Mouse (Mus musculus): Measurements from ENCODE around the gene Emilin1.
A peak's percentile ranks its signal among the peaks of the same experiment; 100 is the strongest.

The Emilin1 gene

DNA sequence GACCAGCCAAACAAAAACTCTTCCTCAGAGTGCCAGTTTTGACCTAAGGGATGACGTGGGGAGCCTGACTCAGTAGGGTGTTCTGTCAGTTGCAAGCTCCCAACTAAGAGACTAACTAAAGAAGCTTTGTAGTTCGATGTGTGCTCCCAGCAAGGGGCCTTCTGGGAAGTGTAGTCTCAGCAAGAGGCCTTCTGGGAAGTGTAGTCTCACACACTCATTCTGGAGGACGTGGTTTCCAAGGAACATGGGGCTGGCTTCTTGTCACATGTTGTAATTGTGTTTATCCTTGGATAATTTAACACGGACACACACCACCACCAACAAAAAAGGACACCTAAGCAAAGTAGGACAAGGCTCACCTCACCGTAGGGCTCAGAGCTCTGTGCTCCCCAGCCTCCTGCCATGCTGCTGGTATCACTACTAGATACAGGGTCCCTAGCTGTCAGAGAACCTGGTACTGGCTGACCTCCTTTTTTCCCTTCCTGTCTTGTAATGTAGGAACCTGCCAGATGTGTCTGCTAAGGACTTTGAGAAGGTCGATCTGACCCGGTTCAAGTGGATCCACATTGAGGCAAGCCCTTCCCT is 14.8 kb downstream of the Emilin1 start:
- no peak for DNase-seq

- peak; percentile 78 for DNase-seq
Measured at GRCm38 (mm10) chr5:30930121-30930520, 16.9 kb downstream of the Emilin1 start.

DNA sequence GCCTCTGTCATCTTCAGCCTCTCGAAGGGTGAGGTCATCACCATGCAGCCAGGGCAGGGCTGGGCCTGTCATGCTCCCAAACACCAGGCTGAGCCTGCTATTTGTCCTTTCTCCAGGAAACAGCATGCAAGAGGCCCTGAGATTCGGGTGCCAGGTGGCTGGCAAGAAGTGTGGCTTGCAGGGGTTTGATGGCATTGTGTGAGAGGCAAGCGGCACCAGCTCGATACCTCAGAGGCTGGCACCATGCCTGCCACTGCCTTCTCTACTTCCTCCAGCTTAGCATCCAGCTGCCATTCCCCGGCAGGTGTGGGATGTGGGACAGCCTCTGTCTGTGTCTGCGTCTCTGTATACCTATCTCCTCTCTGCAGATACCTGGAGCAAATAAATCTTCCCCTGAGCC is 17.6 kb downstream of the Emilin1 start:
- DNase-seq, result no peak

DNA sequence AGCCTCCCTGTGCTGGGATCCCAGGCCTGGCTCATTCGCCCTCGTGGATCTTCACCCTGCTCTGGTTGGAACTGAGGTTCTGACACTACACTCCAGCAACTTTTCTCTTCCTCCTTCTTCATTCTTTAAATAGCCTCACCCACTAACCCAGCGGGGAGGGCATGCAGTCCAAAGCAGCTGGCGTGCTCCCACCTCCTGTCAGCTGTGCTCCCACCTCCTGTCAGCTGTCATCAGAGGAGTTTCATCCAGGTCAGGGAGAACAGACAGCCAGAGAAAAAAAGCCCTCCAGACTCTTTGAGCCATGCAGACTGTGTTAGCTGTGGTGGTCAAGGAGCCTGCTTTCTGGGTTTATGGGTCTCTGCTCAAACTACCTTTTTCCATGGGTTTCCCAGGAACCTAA is 18.2 kb downstream of the Emilin1 start:
- DNase-seq, result no peak

GRCm38 (mm10) chr5:30933705-30934104 is 20.5 kb downstream of the Emilin1 start:
- no peak for DNase-seq

GRCm38 (mm10) chr5:30934725-30935461 is 21.7 kb downstream of the Emilin1 start:
- DNase-seq, result no peak

- peak; percentile 59 for DNase-seq
Measured at GRCm38 (mm10) chr5:30943004-30943403, 29.8 kb downstream of the Emilin1 start.

GRCm38 (mm10) chr5:30944344-30944743 is 31.1 kb downstream of the Emilin1 start:
- DNase-seq, result no peak

DNA sequence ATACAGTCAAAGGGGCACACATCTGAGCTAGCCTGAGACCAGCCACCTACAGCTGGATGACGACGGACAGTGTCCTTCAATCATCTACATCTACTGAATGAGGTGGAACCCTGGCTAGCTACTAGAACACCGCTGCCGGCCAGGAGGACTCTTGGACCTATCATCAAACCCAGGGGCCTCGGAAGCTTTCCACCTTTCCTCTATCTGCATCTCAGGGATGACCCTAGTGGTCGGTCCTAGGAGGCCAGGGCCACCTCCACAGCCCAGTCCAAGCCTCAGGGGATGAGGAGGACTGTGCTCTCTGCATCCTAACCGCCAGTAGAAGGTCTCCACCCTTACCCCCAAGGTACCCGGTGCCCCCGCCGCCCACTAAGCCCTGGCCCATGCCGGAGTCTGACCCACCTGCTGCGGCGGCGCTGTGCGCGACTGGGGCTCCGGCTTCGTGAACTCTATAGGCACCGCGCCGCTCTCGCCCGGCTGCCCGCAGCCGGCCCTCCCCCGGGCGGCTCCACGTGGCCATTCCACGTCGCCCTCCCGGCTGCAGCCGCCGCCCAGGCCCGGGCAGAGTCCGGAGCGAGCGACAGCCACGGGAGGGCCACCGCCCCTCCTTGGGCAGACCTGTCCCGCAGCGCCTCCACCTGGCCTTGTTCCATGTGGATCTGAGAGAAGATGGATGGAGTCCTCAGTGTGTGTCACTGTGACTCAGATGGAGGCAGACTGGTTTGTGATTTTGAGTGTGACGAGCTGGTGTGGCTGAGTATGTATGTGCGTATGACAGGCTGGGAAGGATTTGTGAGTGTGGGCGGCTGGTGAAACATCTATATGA is 32.0 kb downstream of the Emilin1 start, which contains the start of gene Cgref1:
TSS of gene Cgref1 (minus strand) at position 636 of the 826 bp plus-strand sequence.
- DNase-seq, result peak; percentile 77

DNA sequence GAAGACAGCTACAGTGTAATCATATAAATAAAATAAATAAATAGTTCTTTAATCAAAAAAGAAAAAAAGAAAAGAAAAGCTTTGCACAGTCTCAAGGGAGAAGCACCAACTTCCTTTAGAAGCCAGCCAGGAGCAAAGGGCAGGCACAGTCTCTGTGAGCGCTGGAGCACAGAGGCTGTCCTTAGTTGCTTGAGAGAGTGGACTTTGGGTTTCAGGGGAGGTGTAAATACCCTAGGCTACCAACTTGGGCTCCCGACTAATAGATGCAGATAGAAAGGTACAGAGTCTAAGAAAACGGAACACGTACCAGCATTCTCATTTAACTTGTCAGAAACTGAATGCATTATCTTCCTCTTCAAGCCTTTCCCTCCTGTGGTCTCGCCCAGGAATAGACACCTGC is 35.4 kb downstream of the Emilin1 start:
- no peak for DNase-seq

DNA sequence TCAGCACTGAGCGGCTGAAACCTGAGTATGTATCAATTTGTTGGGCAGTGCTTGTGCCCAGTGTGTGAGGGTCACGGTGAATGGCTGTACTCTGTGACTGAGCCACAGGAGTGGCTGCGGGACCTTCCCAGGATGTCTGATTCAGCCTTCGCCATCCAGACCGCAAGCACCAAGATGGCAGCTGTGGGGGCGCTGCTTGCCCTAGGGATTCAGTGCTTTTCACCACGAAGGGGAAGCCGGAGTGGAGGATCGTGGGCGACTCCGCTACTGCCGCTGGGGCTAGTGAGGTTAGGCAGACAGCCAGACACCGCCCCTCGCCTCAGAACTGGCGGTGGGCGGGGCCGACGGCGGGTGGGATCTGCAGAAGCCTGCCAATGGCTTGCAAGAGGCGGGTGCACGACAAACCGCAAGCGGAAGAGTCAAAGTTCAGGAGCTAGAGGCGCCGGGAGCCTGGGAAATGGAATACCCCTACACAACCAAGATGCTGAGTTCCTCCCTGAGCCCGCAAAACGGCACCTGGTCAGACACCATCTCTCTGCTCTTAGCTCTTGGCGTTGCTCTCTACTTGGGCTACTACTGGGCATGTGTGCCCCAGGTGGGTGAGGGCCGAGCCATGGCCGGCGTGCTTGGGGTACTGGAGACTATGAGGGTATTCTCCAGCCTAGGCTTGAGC is 36.6 kb downstream of the Emilin1 start:
- peak; percentile 95 for DNase-seq

- DNase-seq, result no peak
Measured at GRCm38 (mm10) chr5:30950451-30950850, 37.2 kb downstream of the Emilin1 start.

- DNase-seq, result no peak
Measured at GRCm38 (mm10) chr5:30950922-30951321, 37.7 kb downstream of the Emilin1 start.

GRCm38 (mm10) chr5:30951706-30952105 is 38.5 kb downstream of the Emilin1 start:
- no peak for DNase-seq

GRCm38 (mm10) chr5:30952551-30952950 is 39.3 kb downstream of the Emilin1 start:
- no peak for DNase-seq

DNA sequence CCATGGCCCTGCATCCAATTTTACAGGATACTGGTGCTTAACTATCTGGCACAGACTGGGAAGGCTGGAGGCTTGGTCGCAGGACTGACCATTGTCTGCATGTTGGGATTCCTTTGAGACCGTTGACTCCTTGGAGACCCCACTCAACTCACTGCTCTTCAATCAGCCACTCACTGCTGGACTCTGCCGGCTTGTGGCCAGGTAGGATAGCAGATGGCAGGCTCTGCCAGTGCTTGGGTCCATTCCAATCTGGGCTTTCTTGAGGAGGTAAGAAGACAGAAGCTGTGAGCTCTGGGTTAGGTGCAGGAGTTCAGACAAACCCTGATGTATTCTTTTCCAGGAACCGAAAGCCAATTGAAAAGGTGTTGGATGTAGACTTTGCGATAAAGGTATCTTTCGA is 40.9 kb downstream of the Emilin1 start:
- DNase-seq, result no peak

GRCm38 (mm10) chr5:30954556-30954955 is 41.4 kb downstream of the Emilin1 start:
- no peak for DNase-seq

GRCm38 (mm10) chr5:30955751-30956150 is 42.5 kb downstream of the Emilin1 start:
- no peak for DNase-seq

- no peak for DNase-seq
Measured at GRCm38 (mm10) chr5:30957891-30958290, 44.7 kb downstream of the Emilin1 start.

DNA sequence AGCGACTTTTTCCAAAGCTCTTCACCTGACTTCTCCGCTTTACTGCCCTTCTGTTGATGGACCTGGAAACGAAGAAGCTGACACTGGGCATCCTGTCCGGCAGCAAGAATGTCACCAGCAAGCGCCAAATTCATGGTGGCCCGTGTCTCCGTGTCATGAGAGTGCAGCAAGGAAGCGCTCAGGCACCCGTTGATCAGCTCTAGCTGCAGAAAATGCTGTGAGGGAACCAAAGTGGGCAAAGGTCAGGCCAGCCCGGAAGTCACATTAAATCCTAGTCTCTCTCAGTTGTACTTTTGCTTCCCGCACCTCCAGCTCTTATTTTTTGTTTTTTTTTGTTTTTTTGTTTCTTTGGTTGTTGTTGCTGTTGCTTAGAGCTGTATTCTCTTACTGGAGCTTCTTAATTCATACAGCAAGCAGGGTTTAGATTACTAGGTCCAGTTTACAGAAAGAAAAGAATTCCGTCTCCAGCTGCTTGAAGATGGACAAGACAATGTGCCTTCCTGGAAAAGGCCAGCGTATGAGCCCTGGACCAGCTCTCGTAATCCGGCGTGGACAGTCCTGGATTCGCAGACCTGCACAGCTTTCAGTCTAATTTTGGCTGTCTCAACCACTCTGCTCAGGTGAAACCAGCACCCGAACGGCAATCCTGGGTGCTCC is 46.1 kb downstream of the Emilin1 start:
- peak; percentile 66 for DNase-seq

- DNase-seq, result peak; percentile 98
Measured at GRCm38 (mm10) chr5:30959966-30960501, 46.8 kb downstream of the Emilin1 start, which contains the start of gene Preb. TSS of gene Preb (minus strand) at chr5:30960361.

DNA sequence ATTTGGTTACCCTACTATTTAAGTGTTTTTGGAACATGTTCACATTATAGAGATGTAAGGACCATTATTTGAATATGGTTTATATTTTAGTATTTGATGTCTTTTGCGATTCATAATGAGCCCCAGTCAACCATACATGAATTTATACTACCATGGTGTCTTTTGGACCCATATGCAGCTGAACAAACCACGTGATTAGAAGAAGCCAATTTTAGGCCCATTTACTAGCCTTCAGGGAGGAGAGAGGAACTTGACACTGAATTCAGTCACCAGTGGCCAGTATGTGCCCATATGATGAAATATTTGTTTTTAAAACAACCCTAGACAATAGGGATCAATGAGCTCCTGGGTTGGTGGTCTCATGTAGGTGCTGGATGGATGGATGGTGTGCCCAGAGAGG is 47.6 kb downstream of the Emilin1 start:
- DNase-seq, result no peak

All from kidney, adult 18-20 months (tissue).